Mouse (Mus musculus) urinary bladder, postnatal 25 days (tissue): Measurements from ENCODE around the gene Bpifa6.
A peak's percentile ranks its signal among the peaks of the same experiment; 100 is the strongest.

Experiments
- DNase-seq: peaks from one replicate; pipeline ENCODE4 v3.0.0; 2022; ENCODE audit warnings: low spot score

Gene Bpifa6

GRCm38 (mm10) chr2:154038932-154039331, 64.2 kb downstream of the Bpifa6 start:
- peak; percentile 5 for DNase-seq

- no peak for DNase-seq
Measured at GRCm38 (mm10) chr2:154044743-154045142, 70.0 kb downstream of the Bpifa6 start.
